Mouse (Mus musculus): Measurements from ENCODE around the gene Ppp2r5d.

The Ppp2r5d gene

DNA sequence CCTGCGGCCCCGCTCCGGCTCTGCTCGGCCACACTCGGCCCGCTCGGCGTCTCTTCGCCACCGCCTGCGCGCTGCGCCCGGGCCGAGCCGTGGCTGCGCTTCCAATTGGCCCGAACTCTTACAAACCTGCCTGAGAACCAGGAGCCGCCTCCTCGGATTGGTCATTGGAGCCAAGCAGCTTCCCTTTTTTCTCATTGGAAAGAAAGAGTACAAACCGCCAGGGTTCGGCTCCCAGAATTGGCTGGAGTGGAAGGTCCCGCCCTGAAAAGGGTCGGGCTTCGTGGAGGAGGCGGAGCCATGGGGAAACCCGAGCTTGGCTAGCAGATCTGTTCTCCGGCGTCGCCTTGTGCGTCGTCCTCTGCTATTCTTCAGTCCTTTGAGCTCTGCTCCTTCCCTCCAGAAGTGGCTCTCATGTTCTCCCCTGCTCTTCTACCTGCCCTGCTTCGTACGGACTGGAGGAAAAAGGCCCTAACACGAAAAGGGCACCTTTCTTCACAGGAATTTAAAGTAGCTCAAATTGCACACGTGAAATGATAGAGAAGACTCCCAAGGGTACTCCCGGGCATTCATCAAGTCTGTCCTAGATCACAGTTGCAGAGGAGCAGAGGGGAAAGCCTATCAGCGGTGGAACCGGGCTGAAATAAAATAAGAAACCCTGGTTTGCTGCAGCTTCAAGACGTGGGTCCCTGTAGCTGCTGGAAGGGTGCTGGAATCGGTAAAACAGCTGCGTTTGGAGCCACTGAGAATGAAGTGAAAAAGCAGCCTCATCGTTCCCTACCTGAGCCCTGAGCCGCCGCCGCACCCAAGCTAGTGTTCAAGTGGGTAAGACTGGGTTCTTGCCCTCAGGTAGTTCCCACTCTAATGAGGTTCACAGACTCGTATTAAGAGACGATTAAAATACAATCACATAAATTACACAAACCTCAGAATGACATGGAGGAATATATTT, at the start of gene Ppp2r5d:
Gene Ppp2r5d (minus strand): TSS at position 225 of the 949 bp plus-strand sequence.
- DNase-seq (ENCODE audit: low read depth in 2 of 2, low spot score in 2 of 2) = peak; percentile 94 to 96

DNA sequence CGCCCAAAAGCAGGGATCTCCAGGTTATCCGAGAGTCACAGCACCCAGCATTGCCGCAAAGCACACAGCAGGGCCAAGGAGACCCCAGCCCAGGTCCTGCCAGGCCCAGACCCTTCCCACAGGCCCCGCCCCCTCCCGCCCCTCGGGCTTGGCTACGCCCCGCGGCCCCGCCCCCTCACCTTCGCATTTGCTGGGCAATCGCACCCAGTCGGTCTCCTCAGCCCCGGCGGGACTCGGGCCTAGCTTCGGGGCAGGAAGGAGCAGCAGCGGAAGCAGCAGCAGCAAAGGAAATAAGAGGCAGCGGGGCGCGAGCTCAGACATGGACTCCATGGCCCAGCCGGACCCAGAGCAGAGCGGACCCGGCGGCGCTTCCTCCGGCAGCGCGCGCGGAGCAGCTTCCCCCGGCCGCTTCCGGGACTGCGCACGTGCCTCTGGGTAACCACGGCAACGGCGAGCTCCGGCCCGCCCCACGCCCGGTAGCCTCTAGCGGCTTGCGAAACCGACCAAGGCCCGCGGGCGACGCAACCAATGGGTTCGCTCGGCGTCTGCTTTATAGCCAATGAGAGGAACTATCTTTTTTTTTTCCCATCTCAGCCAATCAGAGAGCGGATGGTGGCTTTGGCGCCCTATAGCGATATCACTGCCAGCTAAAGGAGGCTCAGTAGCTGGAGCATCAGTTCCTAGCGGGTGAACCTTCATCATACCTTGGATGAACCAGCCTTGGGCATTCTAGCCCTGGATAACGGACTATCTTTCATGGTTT, 47.1 kb upstream of the Ppp2r5d start, which contains the start of gene Cnpy3:
Gene Cnpy3 (minus strand): TSS at position 421 of the 763 bp plus-strand sequence.
- DNase-seq (ENCODE audit: low read depth in 2 of 2, low spot score in 2 of 2) = peak; percentile 96

DNA sequence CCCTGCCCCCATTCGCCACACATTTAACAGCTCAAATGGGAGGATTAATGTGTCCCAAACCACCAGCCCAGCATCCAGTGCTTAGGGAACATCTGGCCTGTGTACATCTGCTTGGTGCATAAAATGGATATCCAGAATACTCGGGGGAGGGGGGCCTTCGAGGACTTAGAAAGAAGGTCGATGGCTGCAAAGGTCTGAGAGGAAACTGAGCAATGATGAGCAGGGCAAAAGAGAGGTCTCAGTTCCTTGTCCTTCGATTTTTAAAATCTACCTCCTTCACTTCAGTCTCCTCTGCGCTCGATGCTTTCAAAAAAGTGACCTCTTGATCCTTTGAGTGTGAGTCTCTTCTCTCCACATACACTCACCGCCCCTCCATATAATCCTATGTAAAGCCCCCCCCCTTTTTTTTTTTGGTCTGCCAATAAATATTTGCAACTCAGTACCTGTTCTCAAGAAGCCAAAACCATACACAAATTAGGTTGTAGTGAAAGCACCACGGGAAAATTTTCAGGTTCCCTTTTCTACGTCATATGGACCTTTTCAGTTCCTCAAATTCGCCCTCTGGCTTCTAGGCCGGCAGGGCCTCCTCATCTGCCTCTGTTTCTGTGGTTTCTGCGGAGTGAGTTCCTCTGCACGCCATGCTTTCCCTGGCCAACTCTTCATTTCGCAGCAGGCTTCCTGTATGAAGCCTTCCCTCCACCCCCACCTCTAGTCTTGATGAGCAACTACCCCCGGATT, 46.3 kb upstream of the Ppp2r5d start:
- no peak for DNase-seq (ENCODE audit: low read depth in 2 of 2, low spot score in 2 of 2)

DNA sequence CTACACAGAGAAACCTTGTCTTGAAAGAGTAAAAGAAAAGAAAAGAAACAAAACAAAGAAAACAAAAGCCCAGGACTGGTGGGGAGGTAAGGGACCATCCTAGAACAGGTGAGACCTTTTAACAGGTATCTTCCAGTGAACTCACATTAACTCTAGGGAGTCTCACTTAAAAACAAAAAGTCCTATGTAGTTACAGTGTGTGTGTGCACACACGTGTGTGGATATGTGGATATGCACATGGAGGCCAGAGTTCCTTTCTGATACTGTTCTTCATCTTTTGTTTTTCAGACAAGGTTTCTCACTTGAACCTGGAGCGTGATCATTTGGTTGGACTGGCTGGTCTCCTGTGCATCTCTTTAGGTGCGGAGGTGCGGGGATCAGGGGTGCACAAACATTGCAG, 45.7 kb upstream of the Ppp2r5d start:
- DNase-seq (ENCODE audit: low read depth in 2 of 2, low spot score in 2 of 2) = no peak

DNA sequence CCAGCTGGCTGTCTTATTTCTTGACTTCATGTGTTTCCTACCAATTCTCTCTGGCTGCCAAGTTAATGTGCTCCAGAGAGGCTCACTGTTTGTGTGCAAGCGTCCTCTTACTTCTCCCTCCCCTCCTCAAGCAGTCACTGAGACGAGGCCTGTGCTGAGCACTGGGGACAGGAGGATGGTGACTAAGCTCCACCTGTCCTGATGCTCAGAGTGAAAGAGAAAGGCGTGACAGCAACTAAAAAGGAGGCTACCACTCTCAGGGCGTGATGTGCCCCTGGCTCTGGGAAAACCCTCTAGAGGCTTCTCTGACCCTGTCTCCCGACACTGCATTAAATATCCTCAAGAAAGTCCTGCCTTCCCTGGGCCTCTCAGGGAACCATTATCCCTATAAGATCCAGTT, 44.4 kb upstream of the Ppp2r5d start:
- DNase-seq (ENCODE audit: low read depth in 2 of 2, low spot score in 2 of 2) = no peak

DNA sequence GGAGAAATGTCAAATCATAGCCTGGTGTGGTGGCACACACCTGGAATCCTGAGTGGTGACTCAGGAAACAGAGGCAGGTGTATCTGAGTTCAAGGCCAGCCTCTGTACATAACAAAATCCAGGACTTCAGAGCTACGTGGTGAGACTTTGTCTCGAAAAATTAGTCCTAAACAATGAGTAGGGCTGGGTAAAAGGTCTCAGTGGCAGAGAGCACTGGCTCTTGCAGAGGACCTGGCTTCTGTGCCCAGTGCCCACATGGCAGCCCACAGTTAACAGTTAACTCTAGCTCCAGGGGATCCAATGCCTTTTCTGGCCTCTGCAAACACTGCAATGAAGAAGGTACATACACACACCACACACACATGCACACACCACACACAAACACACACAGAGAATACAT, 42.9 kb upstream of the Ppp2r5d start:
- DNase-seq (ENCODE audit: low read depth in 2 of 2, low spot score in 2 of 2) = no peak

DNA sequence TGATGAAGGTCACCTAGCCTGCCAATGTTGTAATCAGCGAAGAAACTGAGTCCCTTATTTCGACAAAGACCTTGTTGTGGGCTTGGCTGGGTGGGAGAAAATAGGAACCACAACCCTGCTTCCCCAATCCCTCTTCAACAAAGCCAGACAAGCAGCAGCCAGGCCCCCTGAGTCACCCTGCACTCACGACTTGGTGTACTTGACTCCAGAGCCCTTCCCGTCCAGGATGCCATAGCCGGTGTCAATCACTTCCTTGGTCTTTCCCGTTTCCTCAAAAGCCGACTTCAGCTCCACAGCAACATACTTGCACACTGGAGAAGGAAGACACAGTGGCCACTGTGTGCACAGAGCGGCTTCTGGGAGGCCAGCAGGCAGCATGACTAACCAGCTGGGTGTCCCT, 42.3 kb upstream of the Ppp2r5d start:
- DNase-seq (ENCODE audit: low read depth in 2 of 2, low spot score in 2 of 2) = no peak

DNA sequence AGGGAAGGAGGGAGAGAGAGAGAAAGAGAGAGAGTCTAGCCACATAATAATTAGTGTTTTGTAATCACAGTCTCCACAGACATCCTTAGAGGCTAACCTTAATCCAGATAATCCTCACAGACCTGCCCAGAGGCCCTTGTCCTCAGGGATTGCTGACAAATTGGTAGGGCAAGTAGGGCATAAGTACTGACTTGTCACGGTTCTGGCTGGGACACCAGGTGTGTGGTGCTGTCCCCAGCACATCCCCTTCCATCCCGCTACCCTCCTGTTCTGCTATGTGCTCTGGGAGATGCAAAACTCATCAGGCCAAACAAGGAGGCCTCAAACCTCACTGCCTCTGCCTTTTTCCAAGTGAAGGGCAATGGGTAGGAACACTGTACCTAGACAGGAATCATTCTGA, 40.6 kb upstream of the Ppp2r5d start:
- DNase-seq (ENCODE audit: low read depth in 2 of 2, low spot score in 2 of 2) = no peak

DNA sequence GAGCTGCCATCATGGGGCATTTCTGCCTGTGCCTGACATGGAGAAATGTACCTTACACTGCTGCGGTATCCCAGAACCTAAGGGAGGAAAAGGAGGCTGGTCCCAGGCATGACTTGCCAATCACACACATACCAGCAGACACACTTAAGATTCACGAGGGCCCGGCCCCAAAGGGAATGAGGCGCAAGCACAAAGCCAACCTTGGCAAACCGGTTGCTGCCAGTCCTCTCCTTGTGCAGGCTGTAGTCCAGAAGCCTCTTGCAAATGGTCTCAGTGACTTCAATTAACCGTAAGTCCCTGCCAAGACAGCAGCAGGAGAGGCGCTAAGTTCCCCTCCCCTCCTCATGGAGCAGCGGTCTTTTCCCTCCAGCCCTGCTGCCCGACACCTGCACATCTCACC, 38.1 kb upstream of the Ppp2r5d start:
- no peak for DNase-seq (ENCODE audit: low read depth in 2 of 2, low spot score in 2 of 2)

DNA sequence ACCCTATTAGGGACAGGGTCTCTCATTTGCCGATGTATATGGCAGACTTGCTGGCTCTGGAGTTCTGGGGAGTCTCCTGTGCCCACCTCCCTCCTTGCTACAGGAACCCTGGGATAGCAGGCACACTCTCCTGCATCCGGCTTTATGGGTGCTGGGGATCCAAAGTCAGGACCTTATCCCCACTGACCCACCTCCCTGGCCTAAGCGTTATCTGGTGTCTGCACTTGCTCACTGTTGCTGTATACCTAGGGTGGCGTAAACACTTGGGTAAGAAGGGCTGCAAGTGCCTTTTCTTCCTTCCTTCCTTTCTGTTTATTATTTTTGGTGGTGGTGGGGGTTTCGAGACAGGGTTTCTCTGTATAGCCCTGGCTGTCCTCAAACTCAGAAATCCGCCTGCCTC, 36.4 kb upstream of the Ppp2r5d start:
- no peak for DNase-seq (ENCODE audit: low read depth in 2 of 2, low spot score in 2 of 2)

DNA sequence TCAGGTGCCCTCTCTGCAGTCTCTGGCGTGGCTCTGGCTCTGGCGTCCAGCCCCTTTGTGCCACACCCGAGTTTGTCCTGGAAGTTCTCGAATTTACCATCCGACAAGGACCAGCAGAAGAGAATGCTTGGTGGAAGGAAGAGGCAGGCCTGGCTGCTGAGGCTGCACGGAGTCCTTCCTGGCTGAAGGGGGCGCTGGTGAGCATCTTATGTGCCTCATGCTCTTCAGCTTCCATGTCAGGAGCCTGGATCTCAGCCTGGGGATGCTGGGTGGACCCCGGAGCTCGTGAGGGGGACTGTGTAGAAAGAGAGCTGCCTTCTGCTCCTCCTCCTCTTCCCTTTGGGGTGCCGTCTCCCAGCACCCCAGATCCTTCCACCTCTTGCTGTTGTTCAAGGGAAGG, 31.2 kb upstream of the Ppp2r5d start:
- peak; percentile 27 to 38 for DNase-seq (ENCODE audit: low read depth in 2 of 2, low spot score in 2 of 2)

DNA sequence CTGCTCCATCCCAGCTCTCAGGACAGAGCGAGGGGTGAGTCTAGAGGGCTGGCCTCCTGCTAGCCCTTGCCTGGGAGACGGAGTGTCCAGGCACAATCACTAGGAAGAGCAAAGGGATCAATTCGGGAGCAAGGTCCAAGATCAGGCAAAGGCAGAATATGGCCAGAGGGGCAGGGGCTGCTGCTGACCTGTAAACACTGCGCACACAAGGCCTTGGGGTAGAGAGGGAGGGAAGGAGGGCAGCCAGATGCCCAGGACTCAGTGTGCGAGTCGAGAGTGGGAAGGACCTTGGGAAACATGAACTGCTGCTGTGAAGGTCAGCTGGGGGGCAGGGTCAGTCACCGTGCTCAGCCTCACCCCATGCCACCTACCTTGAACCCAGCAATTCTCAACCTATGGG, 30.4 kb upstream of the Ppp2r5d start:
- DNase-seq (ENCODE audit: low read depth in 2 of 2, low spot score in 2 of 2) = no peak

DNA sequence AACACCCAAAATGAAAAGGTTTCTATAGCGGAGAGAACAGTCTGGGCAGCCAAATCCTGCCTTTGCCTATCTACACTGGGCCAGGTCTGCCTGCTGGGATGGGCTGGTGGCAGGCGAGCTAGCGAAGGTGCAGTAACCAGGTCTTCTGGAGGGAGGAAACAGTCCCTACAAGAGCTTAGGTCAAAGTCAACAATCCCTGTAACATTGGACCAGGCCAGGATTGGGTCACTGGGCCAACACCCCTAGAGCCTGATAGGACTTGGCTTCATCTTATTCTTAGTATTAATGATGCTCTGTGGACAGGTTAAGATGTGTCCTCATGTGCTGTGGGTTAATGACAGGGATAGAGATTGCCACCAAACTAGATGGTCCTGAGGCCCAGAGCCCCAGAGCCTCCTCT, 29.1 kb upstream of the Ppp2r5d start:
- DNase-seq (ENCODE audit: low read depth in 2 of 2, low spot score in 2 of 2) = no peak

DNA sequence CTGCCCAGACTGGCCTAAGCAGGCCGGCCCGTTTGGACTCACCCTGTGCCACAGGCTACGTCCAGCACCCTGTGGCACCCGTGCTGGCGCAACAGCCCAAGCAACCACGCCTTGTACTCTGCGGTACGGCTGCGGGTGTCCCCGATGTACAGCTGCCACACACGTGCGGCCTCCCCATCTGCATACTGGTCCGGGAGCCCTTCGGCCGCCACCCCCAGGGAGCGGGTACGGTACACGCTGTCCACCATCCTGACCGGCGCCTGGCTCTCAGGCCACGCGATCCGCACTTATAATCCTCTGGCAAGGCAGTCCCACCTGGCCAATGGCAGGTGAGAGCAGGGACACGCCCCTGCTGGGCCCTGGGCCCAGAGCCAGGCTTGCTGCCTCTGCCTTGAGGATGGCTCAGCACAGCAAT, 24.0 kb upstream of the Ppp2r5d start, which contains the start of gene Gnmt:
Gene Gnmt (minus strand): TSS at position 265 of the 415 bp plus-strand sequence.
- DNase-seq (ENCODE audit: low read depth in 2 of 2, low spot score in 2 of 2) = no peak

DNA sequence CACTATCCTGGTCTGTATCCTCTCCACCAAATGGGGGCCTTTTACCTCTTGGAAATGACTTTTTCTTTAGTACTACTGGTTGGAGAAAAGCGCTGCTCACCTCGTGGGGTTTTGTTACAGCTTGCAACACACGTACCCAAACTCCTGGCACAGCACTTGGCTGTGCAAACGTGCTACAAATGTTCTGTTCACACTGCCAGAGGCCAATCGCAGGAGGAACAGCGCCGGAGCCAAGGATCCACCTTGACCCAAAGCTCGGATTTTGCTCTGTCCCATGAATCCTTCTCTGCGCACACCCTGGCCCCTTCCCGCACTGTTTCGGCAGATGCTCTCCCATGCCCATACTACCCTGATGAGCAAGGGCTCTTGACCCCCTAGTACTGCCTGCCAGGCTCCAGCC, 23.6 kb upstream of the Ppp2r5d start:
- no peak for DNase-seq (ENCODE audit: low read depth in 2 of 2, low spot score in 2 of 2)

DNA sequence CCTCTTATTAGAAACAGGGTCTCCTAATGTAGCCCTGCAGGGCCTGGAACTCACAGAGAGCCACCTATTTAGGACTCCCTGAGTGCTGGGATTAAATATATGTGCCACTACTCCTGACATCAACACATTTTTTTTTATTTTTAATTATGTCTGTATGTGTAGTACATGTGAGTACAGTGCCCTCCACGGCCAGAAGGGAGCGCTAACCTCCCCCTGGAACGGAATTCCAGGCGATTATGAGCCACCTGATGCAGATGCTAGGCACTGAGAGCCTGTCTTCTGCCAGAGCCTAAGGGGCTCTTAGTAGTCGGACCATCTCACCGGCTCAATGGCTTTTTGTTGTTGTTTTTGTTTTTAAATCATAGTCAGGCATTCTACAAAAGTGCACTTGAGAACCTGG, 23.1 kb upstream of the Ppp2r5d start:
- DNase-seq (ENCODE audit: low read depth in 2 of 2, low spot score in 2 of 2) = no peak

DNA sequence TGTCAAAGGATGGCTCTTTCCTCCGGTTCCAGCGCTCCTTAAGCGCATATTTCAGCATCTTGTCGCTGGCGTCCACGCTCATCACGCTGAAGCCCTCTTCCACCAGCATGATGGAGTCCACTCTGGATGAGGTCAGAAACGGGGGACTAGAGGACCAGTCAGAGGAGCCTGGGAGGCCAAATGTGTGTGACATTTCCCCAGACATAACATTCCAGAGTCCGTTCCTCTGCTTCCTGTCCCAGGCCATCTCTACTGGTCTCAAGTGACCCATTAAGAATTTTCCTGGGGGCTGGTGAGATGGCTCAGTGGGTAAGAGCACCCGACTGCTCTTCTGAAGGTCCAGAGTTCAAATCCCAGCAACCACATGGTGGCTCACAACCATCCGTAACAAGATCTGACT, 22.4 kb upstream of the Ppp2r5d start:
- no peak for DNase-seq (ENCODE audit: low read depth in 2 of 2, low spot score in 2 of 2)

DNA sequence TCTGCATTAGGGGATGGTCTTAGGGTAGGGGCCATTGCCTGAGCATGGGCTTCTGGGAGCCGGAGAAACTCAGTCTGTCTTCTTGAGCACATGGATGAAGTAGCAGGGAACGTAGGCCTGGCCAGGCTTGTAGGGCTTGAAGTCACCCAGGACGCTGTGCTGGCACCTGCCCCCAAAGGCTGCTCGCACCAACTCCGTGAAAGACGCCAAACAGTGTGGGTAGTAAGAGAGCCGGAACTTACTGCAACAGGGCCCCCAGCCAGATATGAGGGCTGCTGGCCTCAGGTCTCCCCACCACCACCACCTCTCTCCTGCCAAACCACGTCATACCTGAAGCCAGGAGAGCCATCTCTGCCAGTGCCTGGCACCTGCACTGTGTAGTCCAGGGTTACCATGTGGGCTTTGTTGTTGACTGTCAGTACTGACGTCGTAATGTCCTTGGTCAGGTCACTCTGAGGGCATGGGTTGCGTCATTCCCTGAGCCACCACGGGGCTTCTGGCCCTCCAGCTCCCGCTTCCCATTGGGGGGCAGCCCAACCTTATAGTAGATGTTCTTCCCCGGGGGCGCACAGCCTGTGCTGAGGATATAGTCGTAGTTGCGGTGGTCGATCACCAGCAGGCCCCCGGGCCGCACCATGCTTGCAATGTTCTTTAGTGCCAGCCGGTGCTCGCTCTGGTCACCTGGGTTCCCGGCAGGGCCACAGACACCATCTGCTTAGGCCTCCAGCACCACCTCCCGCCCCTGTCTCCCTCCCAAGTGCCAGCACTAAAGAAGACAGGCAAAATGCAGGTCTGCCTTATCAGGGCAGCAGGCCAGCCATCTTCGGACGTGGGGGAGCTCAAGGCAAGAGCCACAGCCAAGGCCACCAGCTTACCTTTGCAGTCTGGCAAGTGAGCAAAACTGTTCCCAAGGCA, 21.1 kb upstream of the Ppp2r5d start:
- no peak for DNase-seq (ENCODE audit: low read depth in 2 of 2, low spot score in 2 of 2)

DNA sequence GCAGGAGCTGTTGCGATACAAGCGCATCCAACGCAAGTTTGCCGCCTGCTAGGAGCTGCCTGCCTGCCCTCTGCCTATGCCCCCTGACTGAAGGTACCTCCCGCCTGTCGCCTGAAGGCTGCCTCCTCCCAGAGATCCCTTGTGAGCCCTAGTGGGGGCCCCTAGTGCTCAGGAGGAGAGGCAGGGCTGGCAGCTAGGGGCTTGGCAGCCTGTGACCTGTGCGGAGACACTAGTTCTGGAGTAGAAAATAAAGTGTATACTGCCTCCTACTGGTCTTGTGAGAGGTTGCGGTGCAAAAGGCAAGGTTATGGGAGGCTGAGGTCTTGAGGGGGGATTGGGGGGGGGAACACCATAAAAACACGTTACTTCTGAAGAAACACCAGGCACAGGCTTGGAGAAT, 20.4 kb upstream of the Ppp2r5d start:
- DNase-seq (ENCODE audit: low read depth in 2 of 2, low spot score in 2 of 2) = peak; percentile 27 to 51

DNA sequence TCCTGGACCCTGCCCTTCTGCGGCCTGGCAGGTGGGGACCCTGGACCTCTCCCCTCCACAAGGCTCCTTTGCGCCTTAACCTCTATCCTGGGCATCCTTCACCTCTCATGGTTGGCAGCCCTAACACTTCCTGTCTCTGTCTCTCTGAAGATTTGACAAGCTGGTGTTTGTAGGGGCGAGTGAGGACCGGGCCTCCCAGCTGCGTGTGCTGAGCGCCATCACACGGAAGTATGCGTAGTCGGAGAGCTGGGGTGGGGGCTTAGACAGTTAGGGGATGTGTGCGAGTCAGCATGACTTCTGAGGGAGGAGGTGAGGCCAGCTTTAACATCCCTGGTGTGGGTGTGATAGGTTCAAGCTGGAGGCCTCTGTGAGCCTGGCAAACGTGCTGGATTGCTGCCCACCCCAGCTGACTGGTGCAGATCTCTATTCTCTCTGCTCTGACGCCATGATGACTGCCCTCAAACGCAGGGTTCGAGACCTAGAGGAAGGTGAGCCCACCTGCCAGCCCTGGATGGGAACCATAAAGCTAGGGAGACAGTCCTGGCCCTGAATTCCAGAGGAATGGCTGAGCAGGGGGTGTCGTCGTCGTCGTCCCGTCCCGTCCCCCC, 19.7 kb upstream of the Ppp2r5d start:
- DNase-seq (ENCODE audit: low read depth in 2 of 2, low spot score in 2 of 2) = no peak

Data from CD8-positive naive resting alpha-beta T cell, adult 2 months (primary cell).